Mouse (Mus musculus) G1E (cell line): Measurements from ENCODE around the gene Chst12. TPM values are rescaled to one million over a fixed set of nuclear protein-coding genes. Genes with fewer than 3 reads are reported as not detected.
A peak's percentile ranks its signal among the peaks of the same experiment; 100 is the strongest.
"Not testable (repeated sequence)": the region's sequence is repeated elsewhere in the genome, so short reads cannot be mapped to it uniquely, and the experiment has no call there.

ENCODE experiments used
- ATAC-seq: 2 replicates; pipeline ENCODE4 v1.8.0; 2016; ENCODE audit warnings: mild to moderate bottlenecking; ENCODE audit not compliant: insufficient number of reproducible peaks, poor library complexity, low FRiP score, severe bottlenecking; ENCODE audit errors: extremely low read depth
- DNase-seq: peaks from one replicate; pipeline ENCODE4 v3.0.0; 2012; ENCODE audit warnings: low spot score
- H3K27me3 ChIP-seq: 2 replicates; pipeline ENCODE4 v1.6.1; 2012; ENCODE audit warnings: mild to moderate bottlenecking, low read length, inconsistent platforms; ENCODE audit not compliant: insufficient read depth
- H3K36me3 ChIP-seq: replicated peaks from 2 replicates; pipeline ENCODE3; 2012; ENCODE audit warnings: mild to moderate bottlenecking, inconsistent platforms
- H3K4me1 ChIP-seq: 2 replicates; pipeline ENCODE4 v1.6.1; 2012; ENCODE audit warnings: low read depth, low read length, inconsistent platforms, mixed read lengths; ENCODE audit not compliant: insufficient read depth
- H3K4me3 ChIP-seq: 2 replicates; pipeline ENCODE4 v1.5.1; 2012; ENCODE audit warnings: low read depth, mild to moderate bottlenecking, inconsistent platforms, low read length, moderate library complexity, mixed read lengths
- H3K9me3 ChIP-seq: replicated peaks from 2 replicates; pipeline ENCODE4 v1.6.1; 2012; ENCODE audit warnings: inconsistent platforms
- CTCF ChIP-seq: IDR thresholded peaks from 2 replicates; pipeline ENCODE4 v1.5.1; 2012; ENCODE audit warnings: low read depth, low read length, inconsistent platforms, mixed read lengths
- GATA1 ChIP-seq: IDR thresholded peaks from 2 replicates; pipeline ENCODE4 v1.6.1; 2012; ENCODE audit warnings: borderline replicate concordance, low read length, inconsistent platforms, mixed read lengths
- GATA2 ChIP-seq: IDR thresholded peaks from 2 replicates; pipeline ENCODE4 v1.6.1; 2012; ENCODE audit warnings: low read depth, low read length, inconsistent platforms, borderline replicate concordance
- POLR2AphosphoS5 ChIP-seq: IDR thresholded peaks from 2 replicates; pipeline ENCODE4 v1.6.1; 2012; ENCODE audit warnings: low read depth, low read length, inconsistent platforms; ENCODE audit not compliant: insufficient replicate concordance
- TAL1 ChIP-seq: conservative IDR thresholded peaks from 2 replicates; pipeline ENCODE4 v1.6.1; 2012; ENCODE audit warnings: low read depth, low read length, inconsistent platforms, mixed read lengths
- polyA plus RNA-seq: library from polyadenylated mRNA; stranded (reverse); fragments of >175 nt; gene quantifications from 2 replicates; pipeline ENCODE4 v1.2.3, GENCODE M21; 2012
- total RNA-seq, 2 experiments: library from RNA; stranded (forward) in 1 of 2; stranded (reverse) in 1 of 2; fragments of 200-1000 nt in 1 of 2; fragments of >200 nt in 1 of 2; fragmentation: Nextera tagmentation in 1 of 2; gene quantifications; 2 replicates each; pipeline ENCODE4 v1.2.3; 2014 to 2017

Chst12 gene
- total RNA-seq (2014; fragmentation: Nextera tagmentation) (not detected in 2 replicates), total RNA-seq (2017) (0.16 and 0.17 TPM in 2 replicates), polyA plus RNA-seq (0.34 and 0.36 TPM in 2 replicates)

DNA sequence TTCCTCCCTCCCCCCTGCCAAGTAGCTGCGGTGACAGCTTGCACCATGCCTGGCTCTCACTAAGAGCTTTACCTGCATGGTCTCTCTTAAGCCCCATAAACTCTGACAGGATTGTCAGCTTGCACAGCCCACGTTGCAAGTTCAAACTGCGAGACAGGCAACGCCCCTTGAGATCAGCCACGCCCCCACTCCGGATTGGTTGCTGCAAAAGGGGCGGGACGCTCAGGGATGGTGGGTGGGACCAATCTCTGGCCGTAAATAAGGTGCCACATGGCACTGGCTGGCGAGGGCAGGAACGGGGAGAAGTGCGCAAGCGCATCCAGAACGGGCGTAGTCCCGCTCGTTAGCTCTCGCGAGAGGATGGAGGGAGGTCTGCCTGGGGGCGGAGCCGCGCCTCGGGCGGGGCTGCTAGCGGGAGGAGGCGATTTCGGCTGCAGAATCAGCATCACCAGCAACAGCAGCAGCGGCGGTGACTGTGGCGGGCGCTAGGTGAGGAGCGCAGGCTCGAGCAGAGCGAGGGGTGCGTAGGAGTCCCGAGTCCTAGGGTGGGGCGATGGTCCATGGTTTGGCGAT is at the start of gene Chst12:
Gene Chst12 (plus strand): TSS at position 343 of the 573 bp plus-strand sequence.
- no peak for DNase-seq
- Histone ChIP-seq H3K36me3 (no peaks in the 10 kb centered on the region), H3K4me1 (peaks cover 28% of the 10 kb centered on the region), H3K9me3 (peaks cover 7% of the 10 kb centered on the region), H3K27me3 (peaks cover 37% of the 10 kb centered on the region), H3K4me3 (peak within 1 kb of the TSS; percentile 28; the same call in 1 of the 2 replicates)
- TF ChIP-seq CTCF (no peak), GATA2 (no peak), POLR2AphosphoS5 (no peak), TAL1 (no peak), GATA1 (no peak)
- no peak for ATAC-seq

DNA sequence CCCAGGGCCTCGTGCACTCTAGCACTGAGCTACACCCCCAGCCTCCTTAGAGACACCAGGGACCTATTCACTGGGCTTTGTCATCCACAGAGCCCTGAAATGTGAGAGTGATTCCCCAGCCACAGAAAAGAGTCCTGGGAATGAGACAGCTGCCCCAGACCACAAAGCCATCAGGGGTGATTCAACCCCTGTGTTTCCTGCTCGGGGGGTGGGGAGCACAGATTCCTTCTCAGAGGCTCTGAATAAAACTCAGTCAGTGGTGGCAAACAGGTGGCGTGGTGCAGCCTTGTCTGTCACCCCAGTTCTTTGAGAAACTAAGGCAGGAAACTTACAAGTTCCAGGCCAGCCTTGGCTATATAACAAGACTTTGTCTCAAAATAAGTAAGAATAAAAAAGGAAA is 43.9 kb upstream of the Chst12 start:
- Histone ChIP-seq H3K9me3 (peaks cover 19% of the 10 kb centered on the region), H3K4me3 (no peak overlapping the region), H3K27me3 (peaks cover 11% of the 10 kb centered on the region), H3K36me3 (no peaks in the 10 kb centered on the region), H3K4me1 (no peaks in the 10 kb centered on the region; the same call in 1 of the 2 replicates)
- DNase-seq (no peak), ATAC-seq (no peak)
- TF ChIP-seq TAL1 (no peak), GATA1 (no peak), POLR2AphosphoS5 (no peak), CTCF (no peak), GATA2 (no peak)

DNA sequence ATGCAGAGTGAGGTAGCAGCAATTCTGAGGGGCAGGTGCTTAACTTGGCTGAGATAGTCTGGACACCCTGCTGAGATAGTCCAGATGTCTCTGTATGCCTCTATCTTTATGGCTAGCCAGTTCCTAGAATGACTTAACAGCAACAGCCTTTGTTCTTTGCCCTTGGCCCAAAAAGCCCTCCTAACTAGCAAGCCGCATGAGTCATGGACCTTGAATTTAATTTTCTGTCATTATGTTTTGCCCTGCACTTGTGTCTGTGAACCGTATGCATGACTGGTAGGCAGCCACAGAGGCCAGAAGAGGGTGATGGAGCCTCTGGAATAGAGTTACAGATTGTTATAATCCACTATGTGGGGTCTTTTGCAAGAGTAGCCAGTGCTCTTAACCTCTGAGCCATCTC is 42.2 kb upstream of the Chst12 start:
- not testable (repeated sequence) for H3K4me1 ChIP-seq, DNase-seq, H3K4me3 ChIP-seq, ATAC-seq, H3K36me3 ChIP-seq
- Histone ChIP-seq H3K9me3 (peaks cover 19% of the 10 kb centered on the region), H3K27me3 (peaks cover 20% of the 10 kb centered on the region)

DNA sequence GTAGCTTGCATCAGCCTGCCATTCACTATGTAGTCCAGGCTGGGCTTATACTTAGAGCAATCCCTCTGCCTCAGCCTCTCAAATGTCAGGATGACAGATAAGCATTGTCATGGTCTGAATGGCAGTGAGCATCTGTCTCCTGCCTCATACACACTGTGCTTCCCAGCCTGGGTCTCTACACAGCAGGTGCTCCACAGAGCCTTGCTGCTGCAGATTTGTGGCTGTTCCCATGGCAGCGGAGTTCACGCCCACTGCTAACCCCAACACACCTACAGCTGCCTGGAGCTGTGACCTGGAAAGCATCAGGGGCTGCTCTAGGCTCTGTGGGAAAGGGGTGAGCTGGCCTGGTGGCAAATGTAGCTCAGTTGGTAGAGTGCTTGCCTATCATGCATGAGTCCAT is 40.4 kb upstream of the Chst12 start:
- peaks cover 19% of the 10 kb centered on the region for H3K9me3 ChIP-seq
- no peak overlapping the region for H3K4me3 ChIP-seq
- H3K4me1 ChIP-seq: no peaks in the 10 kb centered on the region; the same call in 1 of the 2 replicates
- no peaks in the 10 kb centered on the region for H3K36me3 ChIP-seq
- H3K27me3 ChIP-seq: peaks cover 26% of the 10 kb centered on the region
- ATAC-seq (no peak), DNase-seq (no peak)
- TF ChIP-seq GATA2 (no peak), POLR2AphosphoS5 (no peak), CTCF (no peak), GATA1 (no peak), TAL1 (no peak)

DNA sequence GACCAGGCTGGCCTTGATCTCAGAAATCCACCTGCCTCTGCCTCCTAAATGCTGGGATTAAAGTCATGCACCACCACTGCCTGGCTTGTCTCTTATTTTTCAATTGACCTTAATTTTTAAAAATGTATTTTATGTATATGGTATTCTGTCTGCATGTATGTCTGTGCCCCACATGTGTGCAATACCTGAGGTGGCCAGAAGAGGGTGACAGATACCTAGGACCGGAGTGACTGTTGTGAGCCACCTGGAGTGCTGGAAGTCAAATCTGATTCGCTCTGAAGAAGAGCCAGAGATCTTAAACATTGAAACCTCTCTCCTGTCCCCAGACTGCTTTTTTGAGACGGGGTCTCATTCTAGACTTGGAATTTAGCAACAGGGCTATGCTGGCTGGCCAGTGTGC is 33.0 kb upstream of the Chst12 start:
- no peak for DNase-seq
- peaks cover 14% of the 10 kb centered on the region for H3K27me3 ChIP-seq
- ATAC-seq: no peak
- TF ChIP-seq POLR2AphosphoS5 (no peak), CTCF (0 out of 2 replicates have a peak, but pooled peaks have one; percentile 21)
- no peaks in the 10 kb centered on the region for H3K36me3 ChIP-seq
- no peaks in the 10 kb centered on the region for H3K4me1 ChIP-seq
- H3K9me3 ChIP-seq: no peaks in the 10 kb centered on the region
- H3K4me3 ChIP-seq: no peak overlapping the region

DNA sequence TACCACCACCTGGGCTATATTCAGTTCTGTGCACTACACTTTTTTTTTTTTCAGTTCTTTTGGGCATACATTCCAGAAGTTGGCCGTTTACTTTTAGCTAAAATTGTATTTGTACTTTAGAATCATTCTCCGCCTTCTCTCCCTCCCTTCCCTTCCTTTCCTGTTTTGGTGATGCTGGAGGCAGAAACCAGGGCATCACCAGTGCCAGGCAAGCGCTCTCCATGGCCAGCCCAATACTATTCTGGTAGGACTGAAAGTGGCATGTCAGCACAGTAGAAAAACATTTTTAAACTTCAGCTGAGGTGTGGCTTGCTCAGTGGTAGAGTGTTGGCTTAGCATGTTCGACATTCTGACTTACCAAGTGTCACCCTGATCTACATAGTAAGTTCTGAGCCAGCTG is 23.9 kb upstream of the Chst12 start:
- no peak overlapping the region for H3K4me3 ChIP-seq
- H3K4me1 ChIP-seq: no peaks in the 10 kb centered on the region
- ATAC-seq (no peak), DNase-seq (no peak)
- no peaks in the 10 kb centered on the region for H3K36me3 ChIP-seq
- H3K27me3 ChIP-seq: peaks cover 14% of the 10 kb centered on the region
- no peaks in the 10 kb centered on the region for H3K9me3 ChIP-seq
- TF ChIP-seq CTCF (no peak), TAL1 (no peak), GATA1 (no peak), POLR2AphosphoS5 (no peak), GATA2 (no peak)

DNA sequence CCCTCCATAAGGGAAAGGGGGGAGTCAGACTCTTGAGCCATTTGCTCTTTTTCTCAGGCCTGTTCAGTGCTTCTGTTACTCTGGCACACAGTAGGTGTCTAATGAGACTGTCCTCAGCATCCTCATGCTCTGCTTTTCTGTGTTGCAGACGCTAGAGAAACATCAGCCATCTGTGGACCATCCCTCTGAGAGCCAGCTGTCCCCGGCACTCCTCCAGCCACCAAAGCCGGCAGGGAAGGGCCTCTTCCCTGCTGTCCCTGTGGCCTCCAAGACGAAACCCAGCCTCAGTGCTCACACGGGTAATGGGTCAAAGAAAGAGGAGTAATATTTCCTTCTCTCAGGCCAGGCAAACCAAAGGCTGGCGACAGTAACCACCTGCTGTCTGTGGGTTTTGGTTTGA is 14.2 kb upstream of the Chst12 start:
- ATAC-seq: no peak
- no peak for DNase-seq
- no peak overlapping the region for H3K4me3 ChIP-seq
- no peaks in the 10 kb centered on the region for H3K36me3 ChIP-seq
- TF ChIP-seq GATA2: no peak
- TF ChIP-seq CTCF: no peak
- no peak for TF ChIP-seq POLR2AphosphoS5
- no peak for TF ChIP-seq GATA1
- TF ChIP-seq TAL1: no peak
- peaks cover 25% of the 10 kb centered on the region for H3K27me3 ChIP-seq
- no peaks in the 10 kb centered on the region for H3K4me1 ChIP-seq
- H3K9me3 ChIP-seq: no peaks in the 10 kb centered on the region
